Mouse (Mus musculus): Measurements from ENCODE around the gene Ssbp4. TPM values are rescaled to one million over a fixed set of nuclear protein-coding genes. Genes with fewer than 3 reads are reported as not detected.

Gene Ssbp4
- polyA plus RNA-seq, 1 experiment: 138 TPM

DNA sequence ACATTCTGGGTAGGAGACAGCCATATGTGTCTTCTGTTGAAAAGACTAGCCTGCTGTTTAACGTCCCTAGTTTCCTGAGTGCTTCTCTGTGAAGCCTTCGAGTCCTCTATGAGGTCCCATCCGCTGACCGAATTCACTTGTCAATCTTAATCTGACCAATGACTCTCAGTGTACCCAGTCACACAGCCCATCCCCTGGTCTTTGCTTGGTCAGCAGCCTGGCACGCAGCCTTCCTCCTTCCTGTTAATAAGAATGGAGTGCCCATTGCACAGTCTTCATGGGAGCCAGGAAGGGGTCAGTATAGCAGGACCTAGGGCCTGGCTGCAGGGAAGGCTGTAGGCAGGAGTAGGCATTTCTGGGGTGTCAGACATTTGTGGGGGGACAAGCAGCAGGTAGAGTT is 5.8 kb upstream of the Ssbp4 start:
- 76% methylated on average over 5 of the region's 5 CpGs for WGBS
- Histone ChIP-seq H3K36me3 (ENCODE audit: control insufficient read depth, insufficient read depth, low read length) (no peaks in the 10 kb centered on the region), H3K27me3 (ENCODE audit: control insufficient read depth, insufficient read depth, low read length) (no peaks in the 10 kb centered on the region), H3K4me3 (ENCODE audit: low read depth, low read length) (no peak overlapping the region), H3K4me1 (ENCODE audit: control insufficient read depth, insufficient read depth, insufficient read length, low read length) (peaks cover 12% of the 10 kb centered on the region), H3K27ac (ENCODE audit: insufficient read depth, low read depth, low read length) (no peak overlapping the region)
- no peak for TF ChIP-seq POLR2A (IDR thresholded peaks at IDR 0.05; ENCODE audit: low read depth, low read length)
- TF ChIP-seq CTCF (IDR thresholded peaks at IDR 0.05; ENCODE audit: extremely low read depth, insufficient read length, insufficient replicate concordance, low read depth, low read length): no peak

DNA sequence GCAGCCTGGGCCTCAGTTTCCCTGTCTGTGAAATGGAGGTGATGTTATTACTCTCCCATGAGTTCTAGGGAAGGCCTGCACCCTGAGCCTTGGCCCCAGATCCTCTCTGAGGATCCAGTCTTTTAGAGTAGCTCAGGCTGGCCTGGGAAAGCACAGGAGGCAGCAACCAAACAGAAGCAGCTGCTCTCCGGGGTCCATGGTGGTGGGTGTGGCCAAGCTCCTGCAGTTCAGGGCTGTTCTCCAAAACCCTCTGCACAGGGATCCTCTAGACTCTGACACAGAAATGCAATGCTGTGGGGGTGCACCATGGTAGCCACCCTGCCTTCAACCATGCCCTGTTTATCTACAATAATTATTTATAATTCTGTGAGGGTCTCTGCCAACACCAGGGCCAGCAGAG is 5.1 kb upstream of the Ssbp4 start:
- peaks cover 17% of the 10 kb centered on the region for H3K4me1 ChIP-seq (ENCODE audit: control insufficient read depth, insufficient read depth, insufficient read length, low read length)
- H3K27me3 ChIP-seq (ENCODE audit: control insufficient read depth, insufficient read depth, low read length): no peaks in the 10 kb centered on the region
- TF ChIP-seq CTCF (IDR thresholded peaks at IDR 0.05; ENCODE audit: extremely low read depth, insufficient read length, insufficient replicate concordance, low read depth, low read length): no peak
- no peak for TF ChIP-seq POLR2A (IDR thresholded peaks at IDR 0.05; ENCODE audit: low read depth, low read length)
- no peak overlapping the region for H3K27ac ChIP-seq (ENCODE audit: insufficient read depth, low read depth, low read length)
- H3K36me3 ChIP-seq (ENCODE audit: control insufficient read depth, insufficient read depth, low read length): no peaks in the 10 kb centered on the region
- WGBS: 12% methylated on average over 1 of the region's 1 CpGs
- no peak overlapping the region for H3K4me3 ChIP-seq (ENCODE audit: low read depth, low read length)

DNA sequence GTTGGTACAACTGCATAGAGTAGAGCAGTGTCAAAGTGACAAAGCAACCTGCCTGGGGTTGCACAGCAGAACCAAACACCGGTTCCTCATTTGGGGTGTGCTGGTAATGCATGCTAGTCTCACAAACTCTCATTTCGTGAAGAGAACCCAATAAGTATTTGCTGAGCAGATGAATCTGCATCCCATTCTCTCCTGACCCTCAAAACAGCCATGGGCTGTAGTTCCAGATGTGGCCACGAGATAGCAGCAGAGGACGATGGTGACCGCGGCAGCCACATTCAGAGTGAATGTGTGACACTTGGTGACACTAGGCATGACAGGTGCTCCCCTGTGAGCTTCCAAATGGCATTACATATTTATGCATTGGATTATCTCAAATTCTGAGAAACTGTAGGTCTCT is 3.2 kb upstream of the Ssbp4 start:
- no peaks in the 10 kb centered on the region for H3K36me3 ChIP-seq (ENCODE audit: control insufficient read depth, insufficient read depth, low read length)
- H3K4me1 ChIP-seq (ENCODE audit: control insufficient read depth, insufficient read depth, insufficient read length, low read length): peaks cover 23% of the 10 kb centered on the region
- peak overlapping the region; percentile 88 for H3K27ac ChIP-seq (ENCODE audit: insufficient read depth, low read depth, low read length)
- under 1% methylated on average over 6 of the region's 6 CpGs for WGBS
- H3K4me3 ChIP-seq (ENCODE audit: low read depth, low read length): peak overlapping the region; percentile 71
- no peaks in the 10 kb centered on the region for H3K27me3 ChIP-seq (ENCODE audit: control insufficient read depth, insufficient read depth, low read length)
- peak; percentile 83 for TF ChIP-seq CTCF (IDR thresholded peaks at IDR 0.05; ENCODE audit: extremely low read depth, insufficient read length, insufficient replicate concordance, low read depth, low read length)
- TF ChIP-seq POLR2A (IDR thresholded peaks at IDR 0.05; ENCODE audit: low read depth, low read length): no peak

DNA sequence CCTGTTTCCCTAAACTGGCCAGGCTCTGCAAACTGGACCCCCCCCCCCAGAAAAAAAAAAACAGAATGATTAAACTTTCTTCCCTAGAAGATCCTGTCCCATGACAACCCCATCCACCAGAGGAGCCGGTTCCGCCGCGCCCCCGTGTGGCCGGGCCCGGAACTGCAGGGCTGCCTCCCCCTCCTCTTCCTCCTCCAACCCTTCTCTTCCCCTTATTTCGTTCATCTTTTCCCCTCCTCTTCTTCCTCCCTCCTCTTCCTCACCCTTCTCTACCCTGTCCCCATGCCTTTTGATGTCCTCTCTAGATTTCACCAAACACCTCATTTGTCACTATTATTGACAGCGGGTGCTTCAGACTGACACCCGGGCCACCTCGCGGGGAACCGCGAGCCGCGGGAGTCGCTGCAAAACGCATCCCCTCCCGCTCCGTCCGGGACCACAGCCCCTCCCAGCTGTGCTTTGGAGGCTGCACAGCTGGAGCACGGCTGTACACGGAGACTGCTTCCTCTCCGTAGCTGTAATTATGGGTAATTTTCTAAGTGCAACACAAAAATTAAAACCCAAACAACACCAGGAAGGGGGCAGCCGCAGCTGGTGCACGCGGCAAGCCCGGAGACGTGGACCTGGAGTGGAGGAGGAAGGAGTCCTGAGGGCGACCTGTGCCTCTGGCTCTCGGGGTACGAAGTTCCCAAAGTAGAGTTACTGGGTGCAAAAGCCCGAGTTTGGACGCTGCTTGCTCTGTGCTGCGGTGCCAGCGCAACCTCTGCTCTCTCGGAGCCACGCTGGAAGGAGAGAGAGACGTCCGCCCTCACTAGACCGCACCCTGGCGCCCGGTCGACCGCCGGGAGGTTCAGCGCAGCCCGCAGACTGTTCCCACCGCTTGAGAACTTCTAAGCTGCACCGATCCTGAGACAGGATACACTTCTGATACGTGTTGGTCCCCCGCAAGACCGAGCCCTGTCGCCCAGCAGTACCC is 2.4 kb upstream of the Ssbp4 start:
- H3K27me3 ChIP-seq (ENCODE audit: control insufficient read depth, insufficient read depth, low read length): no peaks in the 10 kb centered on the region
- under 1% methylated on average over 54 of the region's 54 CpGs for WGBS
- TF ChIP-seq CTCF (IDR thresholded peaks at IDR 0.05; ENCODE audit: extremely low read depth, insufficient read length, insufficient replicate concordance, low read depth, low read length) (peak; percentile 92), POLR2A (IDR thresholded peaks at IDR 0.05; ENCODE audit: low read depth, low read length) (0 out of 2 replicates have a peak, but pooled peaks have one; percentile 7)
- peak overlapping the region; percentile 89 for H3K27ac ChIP-seq (ENCODE audit: insufficient read depth, low read depth, low read length)
- H3K36me3 ChIP-seq (ENCODE audit: control insufficient read depth, insufficient read depth, low read length): no peaks in the 10 kb centered on the region
- H3K4me3 ChIP-seq (ENCODE audit: low read depth, low read length): peak overlapping the region; percentile 71
- peaks cover 24% of the 10 kb centered on the region for H3K4me1 ChIP-seq (ENCODE audit: control insufficient read depth, insufficient read depth, insufficient read length, low read length)

DNA sequence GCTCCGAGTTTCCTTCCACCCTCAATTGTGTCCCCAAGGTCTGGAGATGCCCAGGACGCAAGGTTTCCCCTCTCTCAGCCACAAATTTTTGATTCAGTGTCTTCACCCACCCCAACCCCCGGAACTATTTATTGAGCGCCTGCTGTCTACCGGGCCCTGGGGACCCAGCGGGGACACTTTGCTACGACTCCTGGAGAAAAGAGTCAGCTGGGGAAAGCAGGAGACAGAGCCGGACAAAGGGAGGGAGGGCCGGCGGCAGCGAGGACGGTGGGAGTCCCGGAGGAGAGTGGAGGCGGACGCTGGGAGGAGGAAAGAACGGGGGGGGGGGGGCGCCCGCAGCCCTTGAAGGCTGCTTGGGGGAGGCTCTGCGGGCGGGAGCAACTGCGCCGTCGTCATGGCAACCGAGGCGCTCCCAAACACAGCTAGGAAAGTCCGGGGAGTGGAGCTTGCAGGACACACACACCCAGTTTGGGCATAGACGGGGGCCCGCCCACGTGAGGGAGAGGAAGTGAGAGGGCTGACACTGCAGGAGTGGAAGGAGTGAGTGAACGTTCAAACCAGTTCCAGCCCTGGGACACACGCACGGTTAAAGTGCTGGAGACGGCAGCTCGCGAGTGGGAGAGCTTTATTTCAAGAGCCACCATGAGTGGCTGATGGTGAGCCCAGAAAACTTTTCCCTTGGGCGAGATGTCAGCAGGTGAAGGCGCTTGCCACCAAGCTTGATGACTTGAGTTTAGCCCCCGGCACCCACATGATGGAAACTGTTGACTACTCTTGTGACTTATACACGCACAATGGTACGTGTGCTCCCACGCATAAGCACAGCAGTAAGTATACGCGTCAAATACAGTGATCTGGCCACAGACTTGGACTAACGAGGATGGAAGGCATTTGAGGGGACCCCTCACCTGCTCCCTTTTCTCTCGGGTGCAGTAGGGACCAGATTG is 1.4 kb upstream of the Ssbp4 start:
- H3K4me3 ChIP-seq (ENCODE audit: low read depth, low read length): peak overlapping the region; percentile 71
- WGBS: under 1% methylated on average over 45 of the region's 45 CpGs
- TF ChIP-seq POLR2A (IDR thresholded peaks at IDR 0.05; ENCODE audit: low read depth, low read length): peak; percentile 44; the same call in 1 of the 2 replicates
- no peak for TF ChIP-seq CTCF (IDR thresholded peaks at IDR 0.05; ENCODE audit: extremely low read depth, insufficient read length, insufficient replicate concordance, low read depth, low read length)
- peak overlapping the region; percentile 98 for H3K27ac ChIP-seq (ENCODE audit: insufficient read depth, low read depth, low read length)
- peaks cover 24% of the 10 kb centered on the region for H3K4me1 ChIP-seq (ENCODE audit: control insufficient read depth, insufficient read depth, insufficient read length, low read length)
- H3K36me3 ChIP-seq (ENCODE audit: control insufficient read depth, insufficient read depth, low read length): no peaks in the 10 kb centered on the region
- no peaks in the 10 kb centered on the region for H3K27me3 ChIP-seq (ENCODE audit: control insufficient read depth, insufficient read depth, low read length)

DNA sequence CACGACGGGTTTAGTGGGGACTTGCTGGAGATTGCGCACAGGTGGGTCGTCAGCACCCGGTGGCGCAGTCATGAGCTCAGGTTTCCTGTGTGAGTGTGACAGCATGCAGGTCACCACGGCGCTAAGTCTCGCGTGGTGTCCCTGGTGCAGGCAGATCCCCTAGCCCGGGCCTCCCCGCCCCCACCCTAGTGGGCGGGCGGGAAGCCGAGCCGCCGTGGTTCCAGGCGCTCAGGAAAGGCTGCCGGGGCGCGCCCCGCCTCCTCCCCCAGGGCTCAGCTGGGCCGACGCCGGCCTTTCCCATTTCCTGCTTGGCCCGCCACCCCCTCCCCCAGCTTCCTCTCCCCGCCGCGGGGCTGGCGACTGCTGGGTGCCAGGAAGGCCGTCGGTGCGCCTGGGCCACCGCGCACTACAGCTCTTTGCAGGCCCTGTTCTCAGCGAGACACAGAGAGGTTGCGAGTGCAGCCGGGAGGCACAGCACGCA is 736 bp upstream of the Ssbp4 start:
- peaks cover 24% of the 10 kb centered on the region for H3K4me1 ChIP-seq (ENCODE audit: control insufficient read depth, insufficient read depth, insufficient read length, low read length)
- WGBS: under 1% methylated on average over 36 of the region's 39 CpGs
- H3K36me3 ChIP-seq (ENCODE audit: control insufficient read depth, insufficient read depth, low read length): no peaks in the 10 kb centered on the region
- peak overlapping the region; percentile 71 for H3K4me3 ChIP-seq (ENCODE audit: low read depth, low read length)
- peak overlapping the region; percentile 98 for H3K27ac ChIP-seq (ENCODE audit: insufficient read depth, low read depth, low read length)
- H3K27me3 ChIP-seq (ENCODE audit: control insufficient read depth, insufficient read depth, low read length): no peaks in the 10 kb centered on the region
- TF ChIP-seq POLR2A (IDR thresholded peaks at IDR 0.05; ENCODE audit: low read depth, low read length) (peak; percentile 14; the same call in 1 of the 2 replicates), CTCF (IDR thresholded peaks at IDR 0.05; ENCODE audit: extremely low read depth, insufficient read length, insufficient replicate concordance, low read depth, low read length) (no peak)
